15 mouse cellular contexts compared by ENCODE assay signal in genomic region chr14:46932708-46933107, GRCm38 (mm10). TPM values are rescaled to one million over a fixed set of nuclear protein-coding genes. Genes with fewer than 3 reads are reported as not detected.
DNase-seq lines count a peak whose midpoint lies in the region; ATAC-seq lines count a peak whose summit lies in the region.
"Had no signal": no experiment of that assay in that cellular context is flagged by ENCODE, and none has a peak within 500 bp of the region (broad histone marks: within the 10 kb centered on the region; RNA-seq: fewer than 3 reads in every experiment).

No protein-coding gene starts in this region.

- 38% methylated on average over 6 of the region's 6 CpGs for WGBS in kidney, embryonic 14.5 days

- no peaks in the 10 kb centered on the region for H3K27me3 ChIP-seq in kidney, embryonic 14.5 days (ENCODE audit: control insufficient read depth, insufficient read depth, low read length)
- H3K27me3 ChIP-seq: liver, embryonic 15.5 days; midbrain, embryonic 13.5 days had no signal

- no peak overlapping the region for H3K27ac ChIP-seq in kidney, embryonic 14.5 days (ENCODE audit: low read depth, low read length)
- H3K27ac ChIP-seq: liver, embryonic 15.5 days; midbrain, embryonic 13.5 days; stomach, postnatal 0 days had no signal

- H3K9me3 ChIP-seq in kidney, embryonic 14.5 days (ENCODE audit: control insufficient read depth, low read length): no peaks in the 10 kb centered on the region
- H3K9me3 ChIP-seq: liver, embryonic 15.5 days; midbrain, embryonic 13.5 days had no signal

- no peak overlapping the region for H3K4me2 ChIP-seq in kidney, embryonic 14.5 days (replicated peaks; ENCODE audit: low read depth, low read length)
- H3K4me2 ChIP-seq: liver, embryonic 15.5 days; midbrain, embryonic 13.5 days had no signal

- no peak overlapping the region for H3K9ac ChIP-seq in kidney, embryonic 14.5 days (ENCODE audit: low read depth, low read length)
- H3K9ac ChIP-seq: forebrain, postnatal 0 days; liver, embryonic 15.5 days; midbrain, embryonic 13.5 days had no signal

- no peak overlapping the region for H3K4me3 ChIP-seq in kidney, embryonic 14.5 days (ENCODE audit: low read length)
- H3K4me3 ChIP-seq: liver, embryonic 15.5 days; midbrain, embryonic 13.5 days had no signal

- H3K36me3 ChIP-seq in kidney, embryonic 14.5 days (ENCODE audit: control insufficient read depth, insufficient read depth, low read length): no peaks in the 10 kb centered on the region
- H3K36me3 ChIP-seq: liver, embryonic 15.5 days; midbrain, embryonic 13.5 days had no signal

- H3K4me1 ChIP-seq in kidney, embryonic 14.5 days (ENCODE audit: control insufficient read depth, insufficient read depth, low read length): no peaks in the 10 kb centered on the region
- H3K4me1 ChIP-seq: liver, embryonic 15.5 days; midbrain, embryonic 13.5 days had no signal

- no peak for ATAC-seq in kidney, embryonic 14.5 days (ENCODE audit: low FRiP score, low TSS enrichment)
- ATAC-seq: forebrain, postnatal 0 days; midbrain, embryonic 13.5 days had no signal

- peak; percentile 27 to 30 for DNase-seq in adrenal gland, postnatal 36 days
- DNase-seq in adrenal gland, postnatal 14 days: no peak
- peak; percentile 44 for DNase-seq in kidney, adult 11 months
- DNase-seq in kidney, postnatal 25 days: peak; percentile 69 to 75
- peak; percentile 51 to 70 for DNase-seq in lung, postnatal 4 days
- no peak for DNase-seq in MN1 (ENCODE audit: low spot score)
- no peak for DNase-seq in urinary bladder, postnatal 4 days (ENCODE audit: low spot score in 2 of 2)
- DNase-seq: adrenal gland, postnatal 25 days; forebrain, postnatal 0 days; layer of hippocampus, adult 9-11 months had no signal

RNA-seq across cellular contexts. Expression of gene Samd4, which starts 50.1 kb away (rescaled TPM):
- total RNA-seq in adrenal gland, postnatal 36 days (2021): 10 to 100 TPM; 23.6 to 33.3 TPM
- total RNA-seq in adrenal gland, postnatal 14 days (2021): 17.9 and 19.7 TPM in 2 replicates
- polyA plus RNA-seq in kidney, embryonic 14.5 days (2014; fragmentation: Nextera tagmentation; extraction: Ambion mirVana): 2.6 and 2.9 TPM in 2 replicates
- total RNA-seq: granulocyte monocyte progenitor cell, adult 5-6 weeks had no signal

Comparison
In these comparisons a context has a peak if more than half of its experiments do, and no peak if none do; other contexts are left out.
1. DNase-seq: peak in adrenal gland, postnatal 36 days (2 of 2), kidney, adult 11 months (single experiment), kidney, postnatal 25 days (2 of 2) and lung, postnatal 4 days (2 of 2); none in adrenal gland, postnatal 14 days (single experiment), MN1 (single experiment) and urinary bladder, postnatal 4 days (0 of 2).